Mouse (Mus musculus) retina, postnatal 1 day (tissue): ENCODE measurements around the gene Col5a2.
"Not testable (repeated sequence)": the region's sequence is repeated elsewhere in the genome, so short reads cannot be mapped to it uniquely, and the experiment has no call there.

Experiments used
- DNase-seq: peaks from one replicate; pipeline ENCODE4 v3.0.0-alpha.2; 2012

The Col5a2 gene

DNA sequence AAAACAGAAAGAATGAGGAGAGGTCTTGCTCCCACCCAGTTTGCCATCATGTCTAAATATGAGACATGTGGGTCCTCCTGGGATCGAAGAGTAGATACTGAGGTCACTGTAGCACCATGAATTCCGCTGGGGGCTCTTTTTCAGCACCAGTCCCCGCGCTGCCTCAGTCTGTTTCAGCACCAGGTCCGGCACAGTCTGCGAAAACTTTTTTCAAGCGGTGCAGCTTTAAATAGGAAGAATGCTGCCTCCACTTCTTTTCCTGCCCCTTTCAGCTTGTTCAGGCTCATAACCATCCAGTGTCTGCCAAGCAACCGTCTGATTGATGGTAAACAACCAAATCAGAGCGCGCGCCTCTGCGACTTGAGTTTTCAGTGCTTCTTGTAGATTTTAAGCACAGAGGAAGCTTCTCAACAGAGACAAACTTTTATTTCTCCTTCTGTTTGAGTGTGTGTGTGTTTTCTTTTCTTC, at the start of gene Col5a2:
Col5a2 (minus strand) TSS at position 418 of the 468 bp plus-strand sequence.
- peak; percentile 40 for DNase-seq

GRCm38 (mm10) chr1:45550531-45550930, 47.4 kb upstream of the Col5a2 start:
- no peak for DNase-seq

DNA sequence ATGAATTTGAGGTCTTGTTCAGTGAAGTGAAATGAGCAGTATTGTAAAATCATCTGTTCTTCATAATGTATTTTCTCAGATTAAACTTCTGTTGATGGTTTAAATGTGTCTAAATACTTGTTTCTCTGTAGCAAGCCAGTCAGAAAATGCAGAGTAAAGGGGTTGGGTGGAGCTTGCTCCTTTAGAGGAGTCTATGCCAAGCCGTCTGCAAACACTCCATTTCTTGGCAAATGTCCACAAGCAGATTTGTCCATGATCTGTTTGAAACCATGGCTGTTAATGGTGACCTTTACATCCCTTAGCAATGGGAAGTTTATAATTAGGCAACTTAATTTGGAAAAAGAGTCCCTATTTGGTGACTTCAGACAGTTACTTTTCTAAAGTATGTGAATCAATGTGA, 38.8 kb upstream of the Col5a2 start:
- DNase-seq, result peak; percentile 8

DNA sequence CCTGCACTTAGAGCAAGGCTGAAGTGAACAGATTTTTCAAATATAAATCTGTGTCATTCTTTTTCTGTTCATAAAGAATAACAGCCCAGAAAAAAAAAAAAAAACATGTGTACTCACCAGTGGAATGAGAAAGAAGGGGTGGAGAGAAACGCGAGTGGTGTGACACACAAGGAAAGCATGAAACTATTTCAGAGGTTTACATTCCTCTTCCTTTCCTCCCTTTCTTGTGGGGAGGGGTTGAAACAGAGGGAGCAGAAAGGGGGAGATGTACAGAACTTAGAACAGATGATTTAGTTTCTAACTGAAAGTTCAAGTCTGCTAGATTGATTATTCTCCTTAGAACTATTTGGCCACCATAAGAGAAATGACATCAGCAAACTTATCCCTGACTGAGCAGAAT, 38.1 kb upstream of the Col5a2 start:
- DNase-seq, result no peak

DNA sequence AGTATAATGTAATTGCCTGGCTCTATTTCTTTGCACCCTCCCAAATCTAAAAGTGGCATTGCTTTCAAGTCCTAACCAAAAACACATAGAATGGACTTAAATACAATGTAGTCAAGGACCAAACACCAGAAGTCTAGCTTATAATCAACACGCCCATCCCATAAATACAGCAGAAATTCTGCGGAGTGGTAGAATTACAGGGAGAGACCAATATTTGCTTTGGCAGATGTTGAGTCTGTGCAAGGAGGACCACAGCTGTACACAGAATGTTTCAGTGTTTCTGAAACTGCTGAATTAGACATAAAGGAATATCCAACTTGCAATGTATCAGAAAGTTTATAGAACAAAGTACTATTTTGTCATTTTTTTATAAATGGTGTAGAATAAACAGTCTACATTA, 28.4 kb upstream of the Col5a2 start:
- DNase-seq, result no peak

- DNase-seq, result not testable (repeated sequence)
Observed at GRCm38 (mm10) chr1:45527476-45527875, 24.4 kb upstream of the Col5a2 start.

DNA sequence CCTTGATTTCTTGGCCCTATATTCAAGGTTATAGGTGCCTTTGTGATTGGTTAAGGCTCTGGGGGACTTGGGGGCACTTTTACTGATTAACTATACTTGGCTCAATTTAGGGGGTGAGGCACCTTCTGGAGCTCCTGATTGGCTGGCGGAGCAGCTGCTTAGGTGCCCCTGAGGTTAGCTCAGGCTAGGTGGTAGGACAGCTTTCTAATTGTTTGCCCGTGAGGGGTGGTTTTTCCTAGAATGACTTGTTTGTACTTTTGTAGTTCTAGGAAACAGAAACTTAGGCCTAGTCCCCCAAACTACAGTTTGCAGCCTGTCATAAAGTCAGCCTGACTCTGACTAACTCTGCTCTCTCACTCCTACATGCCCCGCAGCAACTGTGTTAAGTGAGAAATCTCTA, 20.5 kb upstream of the Col5a2 start:
- DNase-seq, result no peak

GRCm38 (mm10) chr1:45521486-45521885, 18.4 kb upstream of the Col5a2 start:
- no peak for DNase-seq

- peak; percentile 29 for DNase-seq
Observed at GRCm38 (mm10) chr1:45502241-45502741, 791 bp downstream of the Col5a2 start.

DNA sequence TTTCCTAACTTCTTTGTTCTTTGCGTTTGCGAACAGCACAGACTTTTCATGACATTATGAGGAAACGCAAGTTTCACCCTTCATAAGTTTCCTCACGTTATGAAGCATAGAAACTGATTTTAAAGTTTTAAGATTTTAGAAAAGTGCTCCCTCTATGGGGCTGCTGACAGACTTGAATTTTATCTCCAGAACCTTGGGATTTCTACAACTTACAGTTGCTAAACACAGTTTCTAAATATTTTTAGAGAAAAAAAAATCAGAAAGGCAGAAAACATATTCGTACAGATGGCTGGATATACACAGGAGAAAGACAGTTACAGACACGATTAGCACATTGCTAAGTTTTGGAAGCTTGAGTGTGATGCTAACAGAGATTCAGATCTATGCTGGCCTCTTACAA, 1.6 kb downstream of the Col5a2 start:
- DNase-seq, result no peak

DNA sequence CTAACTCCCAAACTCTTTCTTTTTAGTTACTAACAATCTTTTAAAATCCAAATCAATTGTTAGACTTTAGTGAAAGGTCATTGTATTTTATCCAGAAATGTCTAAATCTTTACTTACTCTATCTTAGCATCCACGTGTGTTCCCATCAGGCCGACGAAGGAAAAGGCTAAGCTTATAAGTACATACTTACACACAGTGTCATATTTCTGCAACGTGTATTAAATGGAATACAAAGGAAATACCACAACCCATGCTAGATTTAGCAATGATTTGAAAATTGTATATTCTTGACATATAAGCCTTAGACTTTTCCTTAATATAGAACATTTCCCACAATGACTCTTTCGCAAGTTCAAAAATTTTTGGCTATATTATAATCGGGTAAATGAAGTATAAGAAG, 2.6 kb downstream of the Col5a2 start:
- no peak for DNase-seq

GRCm38 (mm10) chr1:45495025-45495424, 8.1 kb downstream of the Col5a2 start:
- DNase-seq, result no peak

DNA sequence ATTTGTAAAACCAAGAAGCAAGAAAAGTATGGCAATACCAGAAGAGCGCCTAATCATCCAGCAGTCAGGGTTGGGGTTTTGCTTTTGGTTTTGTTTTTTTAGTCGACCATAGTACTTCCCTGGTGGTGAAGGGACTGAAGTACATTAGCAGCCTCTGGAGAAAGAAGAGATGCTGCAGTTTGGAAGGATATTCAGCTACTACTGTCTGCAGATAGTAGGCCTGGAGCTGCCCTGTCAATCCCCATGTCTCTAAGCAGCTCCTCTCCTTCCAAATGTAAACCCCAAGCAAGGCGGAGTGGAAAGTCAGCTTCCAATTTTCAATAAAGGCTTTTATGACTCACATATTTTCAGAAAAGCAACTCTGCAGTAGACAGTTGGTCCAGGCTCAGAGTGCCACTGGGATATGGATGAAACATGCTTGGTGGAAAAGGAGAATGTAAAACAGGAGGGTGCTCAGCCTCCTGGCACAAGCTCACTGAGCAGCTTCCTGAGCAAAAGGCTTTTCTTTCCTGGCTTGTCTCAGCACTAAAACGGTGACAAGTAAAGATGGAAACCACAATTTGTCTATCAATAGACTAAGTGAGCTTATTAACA, 10.9 kb downstream of the Col5a2 start:
- no peak for DNase-seq

- no peak for DNase-seq
Observed at GRCm38 (mm10) chr1:45490451-45490850, 12.6 kb downstream of the Col5a2 start.

DNA sequence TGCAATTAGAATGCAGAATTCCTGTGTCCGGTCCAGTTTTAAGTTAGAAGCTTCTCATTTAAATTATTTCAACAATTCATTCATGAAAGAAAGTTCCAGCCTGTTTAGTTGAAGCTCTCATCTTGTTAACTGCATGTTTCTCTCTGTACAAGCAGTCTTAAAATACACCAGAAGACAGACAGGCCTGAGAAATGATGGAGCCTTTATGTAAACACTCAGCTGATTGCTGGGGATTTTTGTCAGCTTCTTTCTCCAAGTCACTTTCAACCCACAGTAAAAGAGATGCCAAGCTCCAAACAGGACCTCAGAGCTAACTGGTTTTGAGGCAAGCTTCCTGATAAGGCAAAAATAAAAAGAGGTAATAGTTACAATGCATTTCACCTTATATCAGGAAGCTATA, 14.8 kb downstream of the Col5a2 start:
- no peak for DNase-seq

GRCm38 (mm10) chr1:45483001-45483400, 20.1 kb downstream of the Col5a2 start:
- no peak for DNase-seq

DNA sequence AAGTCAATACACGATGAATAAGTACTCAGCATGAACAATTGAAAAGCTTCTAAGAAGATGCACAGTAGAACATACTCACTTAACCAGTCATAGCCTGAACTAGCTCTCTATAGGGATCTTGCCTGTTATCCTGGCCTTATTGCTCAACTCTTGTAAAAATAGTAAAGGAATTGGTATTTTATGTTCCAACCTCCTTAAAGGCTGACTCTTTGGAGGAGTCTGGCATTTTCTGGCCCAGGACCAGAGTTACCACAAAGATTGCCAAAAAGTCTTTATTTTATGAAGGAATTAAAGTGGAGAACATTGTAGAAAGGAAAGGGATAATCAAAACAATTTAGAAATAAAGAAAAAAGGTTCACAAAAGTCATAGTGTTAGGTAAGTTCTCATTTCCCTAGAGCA, 21.2 kb downstream of the Col5a2 start:
- DNase-seq, result no peak

DNA sequence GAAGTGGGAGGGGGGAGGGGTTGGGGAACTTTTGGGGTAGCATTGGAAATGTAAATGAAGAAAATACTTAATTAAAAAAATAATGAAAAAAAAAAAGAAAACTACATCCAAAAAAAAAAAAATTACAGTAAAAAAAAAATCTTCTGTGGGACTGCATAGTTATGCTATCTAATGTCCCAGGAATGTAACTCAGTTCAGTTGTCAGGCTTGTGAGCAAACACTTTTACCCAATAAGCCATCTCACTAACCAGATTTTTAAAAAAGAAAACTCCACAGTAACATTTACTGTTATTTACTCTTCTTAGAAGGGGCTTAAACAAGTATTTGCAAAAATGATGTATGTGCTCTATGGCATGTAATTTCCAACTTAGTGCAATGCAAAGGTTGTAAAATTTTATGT, 24.0 kb downstream of the Col5a2 start:
- no peak for DNase-seq

- no peak for DNase-seq
Observed at GRCm38 (mm10) chr1:45472751-45473150, 30.3 kb downstream of the Col5a2 start.

GRCm38 (mm10) chr1:45460767-45461166, 42.3 kb downstream of the Col5a2 start:
- no peak for DNase-seq

- no peak for DNase-seq
Observed at GRCm38 (mm10) chr1:45455763-45456162, 47.3 kb downstream of the Col5a2 start.

- no peak for DNase-seq
Observed at GRCm38 (mm10) chr1:45448856-45449255, 54.2 kb downstream of the Col5a2 start.

DNA sequence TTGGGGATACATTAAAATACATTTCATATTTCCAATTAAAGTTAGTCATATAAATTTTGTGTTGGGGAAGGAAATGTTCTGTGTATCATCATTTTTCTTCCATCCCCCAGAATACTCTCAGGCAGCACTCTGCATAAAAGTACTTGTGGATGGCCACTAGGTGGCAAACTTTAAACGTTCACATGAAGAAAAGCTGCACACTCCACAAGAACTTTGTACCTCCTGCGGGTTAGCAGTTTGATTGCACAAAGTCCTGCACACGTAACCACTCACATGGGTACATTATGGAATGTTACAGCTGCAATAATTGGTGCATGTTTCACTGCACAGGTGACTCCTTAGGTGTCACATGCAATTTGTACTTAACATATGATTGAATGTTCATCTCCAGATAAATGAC, 71.2 kb downstream of the Col5a2 start:
- peak; percentile 66 for DNase-seq

GRCm38 (mm10) chr1:45430520-45430919, 72.6 kb downstream of the Col5a2 start:
- DNase-seq, result peak; percentile 9

DNA sequence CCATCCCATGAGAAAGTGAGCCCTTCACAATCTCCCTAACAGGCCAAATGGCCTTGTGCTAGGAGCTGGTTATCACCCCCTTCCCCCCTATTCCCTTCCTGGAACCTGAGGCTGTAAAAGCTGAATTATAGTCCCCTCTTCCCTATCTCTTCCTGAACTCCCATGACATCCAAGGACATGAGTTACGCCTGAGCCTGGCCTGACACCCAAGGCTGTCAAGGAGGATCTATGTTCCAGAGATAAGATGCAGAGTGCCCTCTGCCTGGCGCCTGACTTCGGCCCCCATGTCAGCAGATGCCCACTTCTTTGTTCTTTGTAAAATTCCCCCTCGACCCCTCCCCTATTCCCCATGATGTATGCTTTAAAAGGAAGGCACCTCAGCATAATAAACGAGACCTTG, 73.9 kb downstream of the Col5a2 start:
- not testable (repeated sequence) for DNase-seq
